Mouse (Mus musculus) forebrain, embryonic 12.5 days (tissue): ENCODE results near the gene Nudt22. TPM values are rescaled to one million over a fixed set of nuclear protein-coding genes. Genes with fewer than 3 reads are reported as not detected.

ENCODE experiments used
- ATAC-seq: fragments of 200-750 bp; cut with Nextera tagmentation; 2 replicates; pipeline ENCODE4 v1.8.0; 2017; ENCODE audit warnings: moderate TSS enrichment; ENCODE audit not compliant: low FRiP score
- H3K27ac ChIP-seq: fragments of 300-500 bp; sonication (generic); 2 replicates; pipeline ENCODE4 v1.5.1; 2016; ENCODE audit warnings: mild to moderate bottlenecking
- H3K27me3 ChIP-seq: fragments of 300-500 bp; sonication (generic); 2 replicates; pipeline ENCODE4 v1.6.1; 2016; ENCODE audit warnings: mild to moderate bottlenecking
- H3K36me3 ChIP-seq: fragments of 300-500 bp; sonication (generic); replicated peaks from 2 replicates; pipeline ENCODE4 v1.6.1; 2016; ENCODE audit warnings: mild to moderate bottlenecking
- H3K4me1 ChIP-seq: fragments of 300-500 bp; sonication (generic); 2 replicates; pipeline ENCODE4 v1.6.1; 2016
- H3K4me2 ChIP-seq: fragments of 300-500 bp; sonication (generic); 2 replicates; pipeline ENCODE4 v1.6.1; 2016; ENCODE audit warnings: mild to moderate bottlenecking, moderate library complexity
- H3K4me3 ChIP-seq: fragments of 300-500 bp; sonication (generic); replicated peaks from 2 replicates; pipeline ENCODE4 v1.5.1; 2016; ENCODE audit warnings: mild to moderate bottlenecking
- H3K9ac ChIP-seq: fragments of 300-500 bp; sonication (generic); 2 replicates; pipeline ENCODE4 v1.6.1; 2016; ENCODE audit warnings: mild to moderate bottlenecking
- H3K9me3 ChIP-seq: fragments of 300-500 bp; sonication (generic); 2 replicates; pipeline ENCODE4 v1.6.1; 2016
- WGBS: fragments of 180-500 bp; shearing (Covaris S2); methylation state at CpG from one replicate; pipeline ENCODE4 v1.1.7; 2016; 5-methylcytosine and 5-hydroxymethylcytosine counted together
- polyA plus RNA-seq: library from polyadenylated mRNA; unstranded; fragments of >200 nt; fragmentation: Nextera tagmentation; extraction: Ambion mirVana; gene quantifications from 2 replicates; pipeline ENCODE4 v1.2.1, GENCODE M21; 2016

Gene Nudt22
- 13.6 and 16.2 TPM in 2 replicates for polyA plus RNA-seq

DNA sequence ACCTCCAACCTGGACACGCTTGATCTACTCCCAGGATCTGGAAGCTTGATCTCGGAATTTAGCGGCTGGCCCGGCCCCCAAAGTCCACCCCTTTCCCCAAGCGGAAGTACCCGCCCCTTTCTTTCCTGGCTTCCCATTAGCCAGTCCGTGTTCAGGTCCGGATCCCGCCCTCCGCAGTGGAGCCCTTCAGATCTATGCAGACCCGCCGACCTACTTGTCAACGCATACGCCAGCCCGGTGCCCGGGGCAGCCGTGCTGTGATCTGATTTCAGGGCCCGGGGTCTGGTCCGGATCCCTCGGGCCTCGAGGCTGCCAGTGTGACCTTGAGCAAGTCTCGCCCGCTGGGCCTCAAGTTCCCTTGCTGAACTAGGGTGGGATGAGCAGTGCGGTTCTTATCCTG is at the start of gene Nudt22, which contains the start of gene Trpt1:
Gene Nudt22 (minus strand): TSS at position 112 of the 400 bp plus-strand sequence.
Gene Trpt1 (plus strand): TSS at position 126 of the 400 bp plus-strand sequence.
- peaks cover 49% of the 10 kb centered on the region for H3K4me1 ChIP-seq
- peak within 1 kb of the TSS; percentile 62 for H3K27ac ChIP-seq
- no peaks in the 10 kb centered on the region for H3K27me3 ChIP-seq
- peak; percentile 78 for ATAC-seq
- H3K36me3 ChIP-seq = peaks cover 20% of the 10 kb centered on the region
- peak within 1 kb of the TSS; percentile 85 for H3K4me2 ChIP-seq
- WGBS = under 1% methylated on average over 24 of the region's 24 CpGs
- no peaks in the 10 kb centered on the region for H3K9me3 ChIP-seq
- H3K9ac ChIP-seq = peak within 1 kb of the TSS; percentile 68
- H3K4me3 ChIP-seq = peak within 1 kb of the TSS; percentile 56

GRCm38 (mm10) chr19:7044706-7045105 is 48.8 kb upstream of the Nudt22 start:
- 41% methylated on average over 4 of the region's 4 CpGs for WGBS
- no peak for ATAC-seq
- no peak overlapping the region for H3K4me3 ChIP-seq
- H3K9ac ChIP-seq = no peak overlapping the region
- H3K27ac ChIP-seq = no peak overlapping the region
- H3K27me3 ChIP-seq = no peaks in the 10 kb centered on the region
- peaks cover 6% of the 10 kb centered on the region for H3K4me1 ChIP-seq
- H3K9me3 ChIP-seq = no peaks in the 10 kb centered on the region
- H3K4me2 ChIP-seq = no peak overlapping the region
- H3K36me3 ChIP-seq = no peaks in the 10 kb centered on the region

DNA sequence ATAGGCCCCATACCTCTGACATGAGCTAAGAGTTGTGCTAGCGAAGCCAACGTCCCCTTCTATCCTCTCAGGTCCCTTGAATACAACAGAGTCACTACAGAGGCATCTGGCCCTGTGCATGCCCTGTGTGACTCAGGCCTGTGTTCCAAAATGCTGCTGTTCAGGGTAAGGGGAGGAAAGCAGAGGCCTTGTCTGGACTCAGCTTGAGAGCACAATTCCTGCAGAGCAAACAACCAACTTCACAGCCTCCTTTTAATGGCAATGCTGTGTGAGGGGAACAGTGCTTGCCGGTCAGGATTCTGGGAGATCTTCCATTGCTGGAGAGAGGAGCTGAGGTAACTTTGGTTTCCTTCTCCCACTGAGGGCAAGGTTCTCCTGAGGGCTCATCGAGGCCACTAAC is 48.4 kb upstream of the Nudt22 start:
- WGBS = 57% methylated on average over 4 of the region's 4 CpGs
- H3K4me3 ChIP-seq = no peak overlapping the region
- H3K27me3 ChIP-seq = no peaks in the 10 kb centered on the region
- no peak overlapping the region for H3K9ac ChIP-seq
- no peaks in the 10 kb centered on the region for H3K9me3 ChIP-seq
- H3K4me1 ChIP-seq = peaks cover 6% of the 10 kb centered on the region
- no peak overlapping the region for H3K4me2 ChIP-seq
- H3K36me3 ChIP-seq = no peaks in the 10 kb centered on the region
- no peak for ATAC-seq
- H3K27ac ChIP-seq = no peak overlapping the region

DNA sequence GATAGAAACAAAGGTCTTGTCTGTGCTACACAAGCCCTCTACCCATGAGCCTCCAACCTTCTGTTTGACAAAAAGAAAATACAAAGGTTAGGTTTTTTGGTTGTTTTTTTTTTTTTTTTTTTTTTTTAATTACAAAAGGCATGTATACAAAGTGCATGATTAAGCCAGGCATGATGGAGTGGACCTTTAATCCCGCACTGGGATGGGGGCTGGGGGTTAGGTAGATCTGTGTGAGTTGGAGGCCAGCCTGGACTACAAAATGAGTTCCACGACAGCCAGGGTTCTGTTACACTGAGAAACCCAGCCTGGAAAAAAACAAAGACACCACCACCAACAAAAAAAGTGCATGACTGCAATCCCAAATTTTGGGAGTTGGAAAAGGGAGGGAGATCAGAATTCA is 45.3 kb upstream of the Nudt22 start:
- H3K4me3 ChIP-seq = no peak overlapping the region
- WGBS = 86% methylated on average over 2 of the region's 2 CpGs

GRCm38 (mm10) chr19:7040637-7041130 is 44.8 kb upstream of the Nudt22 start:
- H3K36me3 ChIP-seq = 0 out of 2 replicates have a peak, but pooled peaks cover under 1% of the 10 kb centered on the region
- WGBS = 25% methylated on average over 13 of the region's 13 CpGs
- ATAC-seq = no peak
- H3K4me1 ChIP-seq = peaks cover 34% of the 10 kb centered on the region
- H3K9ac ChIP-seq = peak overlapping the region; percentile 79
- peak overlapping the region; percentile 79 for H3K4me2 ChIP-seq
- peak overlapping the region; percentile 89 for H3K4me3 ChIP-seq
- no peaks in the 10 kb centered on the region for H3K27me3 ChIP-seq
- peak overlapping the region; percentile 94 for H3K27ac ChIP-seq
- H3K9me3 ChIP-seq = no peaks in the 10 kb centered on the region

More for the DNA sequence above, 45.3 kb upstream of the Nudt22 start:
- Histone ChIP-seq H3K36me3 (no peaks in the 10 kb centered on the region), H3K4me1 (peaks cover 33% of the 10 kb centered on the region), H3K4me2 (no peak overlapping the region; the same call in 1 of the 2 replicates), H3K9ac (no peak overlapping the region; the same call in 1 of the 2 replicates), H3K27me3 (no peaks in the 10 kb centered on the region), H3K9me3 (no peaks in the 10 kb centered on the region), H3K27ac (peak overlapping the region; percentile 94; the same call in 1 of the 2 replicates)
- no peak for ATAC-seq

DNA sequence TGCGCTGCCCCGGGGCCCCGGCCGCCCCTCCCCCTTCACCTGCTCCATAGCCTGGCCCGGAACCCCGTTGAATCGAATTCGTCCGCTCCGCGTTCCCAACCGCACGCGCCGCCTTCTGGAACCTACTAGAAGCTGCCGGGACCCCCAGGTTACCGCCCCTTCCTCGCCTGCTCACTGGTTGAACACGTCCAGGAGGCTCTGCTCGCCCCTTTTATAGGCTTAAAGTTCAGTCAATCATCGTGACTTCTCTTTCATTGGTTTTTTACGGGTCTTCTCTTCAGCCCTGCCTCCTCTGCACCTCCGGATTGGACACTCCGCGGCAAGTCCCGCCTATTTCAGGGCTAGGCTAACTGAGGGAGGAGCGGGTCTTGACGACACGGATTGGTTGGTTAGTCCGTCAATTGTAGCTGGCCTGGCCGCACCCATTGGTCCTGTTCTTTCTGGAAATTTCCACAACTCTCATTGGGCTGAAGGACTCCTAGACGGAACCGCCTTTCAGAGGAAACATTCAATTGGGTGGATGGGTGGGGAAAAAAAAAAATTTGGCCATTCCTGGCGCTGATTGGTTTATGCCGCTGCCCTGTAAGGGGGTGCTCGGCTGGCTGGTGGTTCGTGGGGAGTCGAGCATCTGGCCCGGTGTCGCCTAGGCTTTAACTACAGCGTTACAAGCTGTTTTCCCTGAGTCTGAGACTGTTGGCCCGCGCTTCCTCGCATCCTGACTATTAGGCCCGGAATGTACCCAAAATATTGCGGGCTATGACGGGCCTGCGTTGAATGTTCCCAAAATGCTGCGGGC is 44.1 kb upstream of the Nudt22 start, which contains the start of gene Stip1:
Gene Stip1 (minus strand): TSS at position 127 of the 796 bp plus-strand sequence.
- peaks cover 34% of the 10 kb centered on the region for H3K4me1 ChIP-seq
- H3K9ac ChIP-seq = peak within 1 kb of the TSS; percentile 92
- under 1% methylated on average over 49 of the region's 49 CpGs for WGBS
- no peaks in the 10 kb centered on the region for H3K27me3 ChIP-seq
- H3K9me3 ChIP-seq = no peaks in the 10 kb centered on the region
- peak within 1 kb of the TSS; percentile 89 for H3K4me3 ChIP-seq
- H3K36me3 ChIP-seq = peaks cover 7% of the 10 kb centered on the region
- peak within 1 kb of the TSS; percentile 88 for H3K4me2 ChIP-seq
- peak; percentile 99 for ATAC-seq
- H3K27ac ChIP-seq = peak within 1 kb of the TSS; percentile 96

GRCm38 (mm10) chr19:7039088-7039720 is 43.3 kb upstream of the Nudt22 start:
- peak overlapping the region; percentile 92 for H3K9ac ChIP-seq
- WGBS = 2% methylated on average over 35 of the region's 35 CpGs
- peaks cover 34% of the 10 kb centered on the region for H3K4me1 ChIP-seq
- H3K4me2 ChIP-seq = peak overlapping the region; percentile 88
- ATAC-seq = peak; percentile 19
- H3K9me3 ChIP-seq = no peaks in the 10 kb centered on the region
- peak overlapping the region; percentile 96 for H3K27ac ChIP-seq
- H3K4me3 ChIP-seq = peak overlapping the region; percentile 89
- no peaks in the 10 kb centered on the region for H3K27me3 ChIP-seq
- peaks cover 14% of the 10 kb centered on the region for H3K36me3 ChIP-seq

GRCm38 (mm10) chr19:7034006-7034405 is 38.1 kb upstream of the Nudt22 start:
- Histone ChIP-seq H3K9me3 (no peaks in the 10 kb centered on the region), H3K4me3 (no peak overlapping the region), H3K27ac (no peak overlapping the region), H3K27me3 (no peaks in the 10 kb centered on the region), H3K4me1 (peaks cover 27% of the 10 kb centered on the region), H3K9ac (no peak overlapping the region), H3K4me2 (no peak overlapping the region), H3K36me3 (peaks cover 64% of the 10 kb centered on the region)
- WGBS = 93% methylated on average over 5 of the region's 5 CpGs
- ATAC-seq = no peak

DNA sequence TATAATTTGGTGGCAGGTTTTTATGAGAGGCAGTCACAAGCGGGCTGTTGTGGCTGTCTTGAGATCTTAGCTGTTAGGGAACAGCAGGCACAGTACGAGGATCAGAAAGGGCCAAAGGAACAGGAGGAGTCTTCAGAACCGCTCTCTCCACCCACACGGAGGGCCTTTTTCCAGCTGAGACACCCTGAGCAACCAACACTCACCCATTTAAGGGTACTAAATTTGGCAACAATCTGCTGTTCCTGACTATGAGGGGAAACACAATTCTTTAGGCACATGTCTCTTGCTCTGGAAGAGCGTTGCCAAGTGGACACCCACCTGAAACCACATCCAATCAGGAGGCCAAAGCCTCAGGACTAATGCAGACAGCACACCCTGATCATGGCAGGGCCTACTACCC is 33.6 kb upstream of the Nudt22 start:
- WGBS = 96% methylated on average over 5 of the region's 5 CpGs
- Histone ChIP-seq H3K27me3 (no peaks in the 10 kb centered on the region), H3K9ac (no peak overlapping the region), H3K4me3 (no peak overlapping the region), H3K4me1 (no peaks in the 10 kb centered on the region), H3K4me2 (no peak overlapping the region), H3K36me3 (peaks cover 96% of the 10 kb centered on the region), H3K9me3 (no peaks in the 10 kb centered on the region), H3K27ac (no peak overlapping the region)
- ATAC-seq = no peak

- Histone ChIP-seq H3K4me2 (no peak overlapping the region), H3K9ac (no peak overlapping the region), H3K27ac (0 out of 2 replicates have a peak overlapping the region, but pooled peaks have one; percentile 0), H3K4me1 (no peaks in the 10 kb centered on the region), H3K4me3 (no peak overlapping the region), H3K9me3 (no peaks in the 10 kb centered on the region), H3K36me3 (peaks cover 82% of the 10 kb centered on the region), H3K27me3 (no peaks in the 10 kb centered on the region)
- ATAC-seq = no peak
- WGBS = 52% methylated on average over 3 of the region's 3 CpGs
Observed at GRCm38 (mm10) chr19:7020224-7020641, 24.3 kb upstream of the Nudt22 start.

DNA sequence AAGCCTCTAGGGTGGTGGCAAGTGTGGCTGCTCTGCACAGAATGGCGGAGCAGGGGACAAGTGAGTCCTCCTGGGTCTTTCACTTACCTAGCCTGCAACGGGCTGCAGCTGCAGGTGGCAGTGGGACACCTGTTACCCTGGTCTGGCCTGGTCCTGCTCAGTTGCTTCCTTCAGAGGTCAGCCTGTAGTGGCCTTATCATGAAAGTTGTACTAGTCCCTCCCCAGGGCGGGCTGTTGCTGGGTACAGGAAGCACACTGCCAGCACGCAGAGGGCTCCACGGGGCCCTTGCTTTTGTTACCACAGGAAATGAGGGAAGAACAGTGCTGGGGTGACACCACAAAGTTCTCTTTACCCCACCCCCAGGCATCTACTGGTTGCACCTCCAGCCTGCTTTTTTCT is 23.3 kb upstream of the Nudt22 start, which contains the start of gene Fermt3:
Gene Fermt3 (minus strand): TSS at position 279 of the 400 bp plus-strand sequence.
- no peak for ATAC-seq
- Histone ChIP-seq H3K4me2 (no peak within 1 kb of the TSS), H3K9ac (no peak within 1 kb of the TSS), H3K27ac (no peak within 1 kb of the TSS), H3K36me3 (peaks cover 74% of the 10 kb centered on the region), H3K27me3 (no peaks in the 10 kb centered on the region), H3K9me3 (no peaks in the 10 kb centered on the region), H3K4me3 (no peak within 1 kb of the TSS), H3K4me1 (no peaks in the 10 kb centered on the region)
- WGBS = 83% methylated on average over 5 of the region's 5 CpGs

DNA sequence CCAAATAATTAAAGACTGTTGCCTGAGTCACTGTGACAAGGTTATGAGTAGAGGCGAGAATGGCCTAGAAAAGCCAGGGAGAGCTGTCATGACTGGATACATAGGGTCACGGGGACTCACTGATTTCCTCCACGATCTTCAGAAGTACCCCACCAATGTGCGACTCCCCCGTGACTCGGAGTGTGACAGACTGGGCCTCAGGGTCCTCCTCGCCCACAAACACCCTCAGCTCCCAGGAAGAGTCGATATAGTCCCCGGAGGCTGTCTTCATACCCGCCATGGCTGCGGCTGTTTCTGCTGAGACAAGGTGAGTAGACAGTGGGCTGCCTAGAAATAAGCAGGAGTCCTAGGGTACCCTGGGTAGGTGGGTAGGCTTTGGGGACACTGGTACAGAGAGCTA is 22.6 kb upstream of the Nudt22 start:
- ATAC-seq = no peak
- no peaks in the 10 kb centered on the region for H3K4me1 ChIP-seq
- 97% methylated on average over 11 of the region's 11 CpGs for WGBS
- H3K9me3 ChIP-seq = no peaks in the 10 kb centered on the region
- no peaks in the 10 kb centered on the region for H3K27me3 ChIP-seq
- H3K36me3 ChIP-seq = peaks cover 76% of the 10 kb centered on the region
- H3K9ac ChIP-seq = no peak overlapping the region
- H3K4me2 ChIP-seq = no peak overlapping the region
- H3K4me3 ChIP-seq = no peak overlapping the region
- no peak overlapping the region for H3K27ac ChIP-seq
